Mouse (Mus musculus) liver, adult 10 weeks (tissue): ENCODE measurements around the gene Abhd10. TPM values are rescaled to one million over a fixed set of nuclear protein-coding genes. Genes with fewer than 3 reads are reported as not detected.

Source experiments
- polyA plus RNA-seq: library from polyadenylated mRNA; stranded (reverse); fragments of 350-450 nt; fragmentation: Illumina TruSeq; extraction: RNeasy Lipid Tissue Mini Kit (QIAGEN cat#74804); gene quantifications from one replicate; pipeline ENCODE4 v1.2.3, GENCODE M21; 2014; ENCODE audit warnings: low read depth, low replicate concordance

Gene Abhd10
- 7.1 TPM for polyA plus RNA-seq

DNA sequence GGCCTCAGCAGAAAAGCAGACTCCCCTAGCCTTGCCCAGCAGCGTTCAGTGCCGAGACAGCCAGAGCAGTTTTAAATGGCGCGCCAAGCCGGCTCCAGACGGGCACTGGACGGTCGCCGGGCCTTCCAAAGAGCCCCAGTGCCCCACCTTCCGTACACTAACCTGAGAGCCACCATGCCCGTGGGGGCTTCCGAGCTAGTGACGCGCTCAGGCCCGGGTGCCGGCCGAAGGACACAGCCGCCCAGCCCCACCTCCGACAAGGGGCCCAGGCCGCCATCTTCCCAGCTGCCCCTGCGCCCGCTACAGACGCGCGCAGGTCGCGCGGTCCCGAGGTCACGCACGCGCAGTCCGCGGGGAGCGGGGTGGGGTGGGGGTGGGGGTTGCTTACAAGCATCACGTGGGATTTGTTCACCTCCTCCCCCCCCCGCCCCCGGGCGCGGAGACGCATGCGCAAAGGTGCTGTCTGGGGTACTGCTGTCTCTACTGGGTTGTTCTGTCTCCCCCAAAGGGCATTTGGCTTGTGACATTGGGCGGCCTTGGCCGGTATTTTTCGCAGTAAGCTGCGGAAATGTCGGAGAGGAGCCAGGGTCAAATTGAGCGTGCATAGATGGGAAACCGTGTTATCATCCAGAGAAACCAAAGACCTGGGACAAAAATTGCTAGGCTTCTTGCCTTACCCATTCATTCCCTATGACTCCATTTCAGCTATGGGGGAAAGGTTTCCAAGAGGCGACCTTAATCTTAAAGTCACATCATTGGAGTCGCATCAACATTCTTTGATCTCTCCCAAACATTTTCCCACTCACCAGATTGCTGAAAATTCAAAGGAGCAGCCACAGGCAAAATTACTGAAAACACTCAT lies at the start of gene Abhd10:
Gene Abhd10 (minus strand): TSS at position 341 of the 862 bp plus-strand sequence.

DNA sequence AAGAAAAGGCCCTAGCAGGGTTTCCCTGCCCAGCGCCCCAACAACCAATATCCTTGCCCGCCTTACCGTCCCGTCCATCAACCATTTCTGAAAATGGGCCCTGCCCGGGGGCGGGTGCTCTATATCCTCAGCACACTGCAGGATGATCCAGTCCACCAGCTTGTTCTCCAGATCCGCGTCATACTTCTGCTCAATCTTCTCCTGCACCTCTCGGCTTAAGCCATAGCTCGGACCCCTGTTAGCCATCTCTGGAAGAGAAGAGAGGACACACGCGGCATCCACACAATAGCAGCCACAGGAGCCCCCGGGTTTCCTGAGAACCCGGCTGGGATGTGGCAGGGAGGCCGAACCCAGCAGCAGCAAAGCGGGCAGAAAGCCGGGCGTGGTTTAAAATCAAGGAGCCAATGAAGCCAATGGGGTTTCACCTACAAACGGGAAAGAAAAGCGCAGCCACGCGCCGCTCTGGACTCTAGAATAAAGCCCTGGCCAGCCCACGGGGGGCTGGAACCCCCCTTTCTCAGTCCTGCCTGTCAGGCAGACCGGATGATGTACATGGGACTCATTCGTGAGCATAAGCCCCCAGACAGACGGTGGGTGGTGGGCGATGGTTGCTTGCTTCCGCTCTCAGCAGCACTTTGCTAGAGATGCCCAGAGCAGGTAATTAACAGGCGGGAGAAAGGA lies 18.6 kb downstream of the Abhd10 start, which contains the start of gene Tagln3:
Gene Tagln3 (minus strand): TSS at position 548 of the 681 bp plus-strand sequence.

DNA sequence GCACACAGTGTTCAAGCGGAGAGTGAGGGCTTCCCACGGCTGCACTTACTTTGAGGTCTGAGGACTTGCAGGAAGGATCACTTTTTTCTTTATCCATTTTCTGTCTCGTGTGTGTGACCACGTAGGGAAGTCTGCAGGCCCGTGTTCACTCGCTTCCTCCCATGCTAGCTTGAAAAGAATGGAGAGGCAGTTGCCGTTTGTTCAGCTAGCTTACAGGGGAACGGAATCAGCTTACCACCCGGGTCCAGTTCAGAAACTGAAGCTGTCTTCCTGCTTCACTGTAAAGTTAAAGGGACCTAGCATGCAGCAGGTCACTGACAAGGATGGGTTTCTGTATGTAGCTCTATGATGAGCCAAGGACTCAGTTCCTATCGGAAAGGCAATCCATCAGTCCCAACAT lies 49.2 kb downstream of the Abhd10 start, which contains the start of gene Tmprss7:
Gene Tmprss7 (minus strand): TSS at position 101 of the 400 bp plus-strand sequence.

Other genes with a start within 250 kb of the Abhd10 start
- 1.1 TPM for gene Gm609, start 250.0 kb downstream of the Abhd10 start, polyA plus RNA-seq
- not detected for gene Gm17783, start 210.9 kb downstream of the Abhd10 start, polyA plus RNA-seq
- not detected for gene Slc9c1, start 207.6 kb downstream of the Abhd10 start, polyA plus RNA-seq
- 0.29 TPM for gene Gcsam, start 132.6 kb downstream of the Abhd10 start, polyA plus RNA-seq
- gene BC016579, start 88.9 kb downstream of the Abhd10 start, polyA plus RNA-seq: 0.19 TPM
- not detected for gene Tmprss7, start 49.3 kb downstream of the Abhd10 start, polyA plus RNA-seq
- gene Tagln3, start 18.3 kb downstream of the Abhd10 start, polyA plus RNA-seq: not detected
- 59.5 TPM for gene Phldb2, start 210.6 kb upstream of the Abhd10 start, polyA plus RNA-seq